ENCODE assay signal across 13 mouse cellular contexts in genomic region chr5:133935451-133935850, GRCm38 (mm10).
"Had no signal": no experiment of that assay in that cellular context is flagged by ENCODE, and none has a peak within 500 bp of the region (broad histone marks: within the 10 kb centered on the region; RNA-seq: fewer than 3 reads in every experiment).

No protein-coding gene starts in this region.

- H3K27me3 ChIP-seq: limb, embryonic 12.5 days; liver, embryonic 13.5 days; lung, embryonic 15.5 days; midbrain, embryonic 12.5 days; neural tube, embryonic 15.5 days had no signal

- H3K36me3 ChIP-seq: limb, embryonic 12.5 days; liver, embryonic 13.5 days; lung, embryonic 15.5 days; midbrain, embryonic 12.5 days; neural tube, embryonic 15.5 days had no signal

- H3K9me3 ChIP-seq: limb, embryonic 12.5 days; lung, embryonic 15.5 days; midbrain, embryonic 12.5 days; neural tube, embryonic 15.5 days had no signal

- H3K27ac ChIP-seq: limb, embryonic 12.5 days; liver, embryonic 13.5 days; lung, embryonic 15.5 days; macrophage; midbrain, embryonic 12.5 days; neural tube, embryonic 15.5 days; stomach, postnatal 0 days had no signal

- H3K4me2 ChIP-seq: limb, embryonic 12.5 days; liver, embryonic 13.5 days; lung, embryonic 15.5 days; midbrain, embryonic 12.5 days; neural tube, embryonic 15.5 days had no signal

- H3K4me3 ChIP-seq: limb, embryonic 12.5 days; liver, embryonic 13.5 days; lung, embryonic 15.5 days; midbrain, embryonic 12.5 days; neural tube, embryonic 15.5 days had no signal

- H3K4me1 ChIP-seq: limb, embryonic 12.5 days; liver, embryonic 13.5 days; lung, embryonic 15.5 days; neural tube, embryonic 15.5 days had no signal

- H3K9ac ChIP-seq: limb, embryonic 12.5 days; liver, embryonic 13.5 days; liver, postnatal 0 days; lung, embryonic 15.5 days; midbrain, embryonic 12.5 days; neural tube, embryonic 15.5 days had no signal

- ATAC-seq: liver, postnatal 0 days had no signal

- DNase-seq: kidney, postnatal 10 days; kidney, postnatal 4 days; liver; liver, embryonic 13.5 days; liver, postnatal 0 days; lung, postnatal 14 days; thymus, postnatal 4 days had no signal
